Mouse (Mus musculus) kidney, embryonic 14.5 days (tissue): ENCODE measurements around the gene Nkiras1. TPM values are rescaled to one million over a fixed set of nuclear protein-coding genes. Genes with fewer than 3 reads are reported as not detected.
A peak's percentile ranks its signal among the peaks of the same experiment; 100 is the strongest.
"Not testable (repeated sequence)": the region's sequence is repeated elsewhere in the genome, so short reads cannot be mapped to it uniquely, and the experiment has no call there.

Experiments used
- ATAC-seq: fragments of 200-750 bp; cut with Nextera tagmentation; 2 replicates; pipeline ENCODE4 v1.8.0; 2017; ENCODE audit warnings: moderate number of reproducible peaks, mild to moderate bottlenecking, moderate TSS enrichment, moderate library complexity; ENCODE audit not compliant: low FRiP score, low TSS enrichment
- H3K27ac ChIP-seq: fragments of 300-500 bp; sonication (generic); 2 replicates; pipeline ENCODE4 v1.5.1; 2014; ENCODE audit warnings: low read depth, mild to moderate bottlenecking, low read length, moderate library complexity, mixed read lengths
- H3K27me3 ChIP-seq: fragments of 300-500 bp; sonication (generic); 2 replicates; pipeline ENCODE4 v1.6.1; 2014; ENCODE audit warnings: mild to moderate bottlenecking, low read length; ENCODE audit not compliant: control insufficient read depth, insufficient read depth
- H3K36me3 ChIP-seq: fragments of 300-500 bp; sonication (generic); 2 replicates; pipeline ENCODE4 v1.6.1; 2014; ENCODE audit warnings: low read length, mixed read lengths; ENCODE audit not compliant: control insufficient read depth, insufficient read depth
- H3K4me1 ChIP-seq: fragments of 300-500 bp; sonication (generic); 2 replicates; pipeline ENCODE4 v1.6.1; 2014; ENCODE audit warnings: low read length, mixed read lengths; ENCODE audit not compliant: control insufficient read depth, insufficient read depth
- H3K4me2 ChIP-seq: fragments of 300-500 bp; sonication (generic); replicated peaks from 2 replicates; pipeline ENCODE4 v1.6.1; 2014; ENCODE audit warnings: low read depth, mild to moderate bottlenecking, low read length
- H3K4me3 ChIP-seq: fragments of 300-500 bp; sonication (generic); 2 replicates; pipeline ENCODE4 v1.5.1; 2014; ENCODE audit warnings: mild to moderate bottlenecking, low read length
- H3K9ac ChIP-seq: fragments of 300-500 bp; sonication (generic); 2 replicates; pipeline ENCODE4 v1.6.1; 2014; ENCODE audit warnings: low read depth, mild to moderate bottlenecking, low read length, moderate library complexity
- H3K9me3 ChIP-seq: fragments of 300-500 bp; sonication (generic); 2 replicates; pipeline ENCODE4 v1.6.1; 2016; ENCODE audit warnings: low read length; ENCODE audit not compliant: control insufficient read depth
- WGBS: fragments of 180-500 bp; shearing (Covaris S2); extraction: QIAGEN DNeasy Blood & Tissue Kit; methylation state at CpG from one replicate; pipeline ENCODE4 v1.1.7; 2014; 5-methylcytosine and 5-hydroxymethylcytosine counted together
- polyA plus RNA-seq: library from polyadenylated mRNA; unstranded; fragments of >200 nt; fragmentation: Nextera tagmentation; extraction: Ambion mirVana; gene quantifications from 2 replicates; pipeline ENCODE4 v1.2.1, GENCODE M21; 2014

Nkiras1 gene
- polyA plus RNA-seq = 12.8 and 14.4 TPM in 2 replicates

GRCm38 (mm10) chr14:18270529-18271441, at the start of gene Nkiras1, which contains the start of gene Rpl15:
Gene Nkiras1 (plus strand): TSS chr14:18271136.
Gene Rpl15 (minus strand): TSS chr14:18271391.
- H3K36me3 ChIP-seq = peaks cover 27% of the 10 kb centered on the region
- H3K4me1 ChIP-seq = peaks cover 3% of the 10 kb centered on the region; the same call in 1 of the 2 replicates
- WGBS = under 1% methylated on average over 78 of the region's 78 CpGs
- peak; percentile 100 for ATAC-seq
- peak within 1 kb of the TSS; percentile 94 for H3K4me3 ChIP-seq
- peak within 1 kb of the TSS; percentile 66 for H3K4me2 ChIP-seq
- H3K9me3 ChIP-seq = no peaks in the 10 kb centered on the region
- peak within 1 kb of the TSS; percentile 83 for H3K27ac ChIP-seq
- peak within 1 kb of the TSS; percentile 99 for H3K9ac ChIP-seq
- no peaks in the 10 kb centered on the region for H3K27me3 ChIP-seq

GRCm38 (mm10) chr14:18221977-18222376, 49.0 kb upstream of the Nkiras1 start:
- Histone ChIP-seq H3K4me2 (no peak overlapping the region), H3K27me3 (no peaks in the 10 kb centered on the region), H3K27ac (no peak overlapping the region), H3K4me3 (no peak overlapping the region), H3K9me3 (no peaks in the 10 kb centered on the region), H3K4me1 (no peaks in the 10 kb centered on the region), H3K9ac (no peak overlapping the region), H3K36me3 (no peaks in the 10 kb centered on the region)
- no peak for ATAC-seq
- WGBS = 89% methylated on average over 6 of the region's 6 CpGs

- H3K4me1 ChIP-seq, H3K4me3 ChIP-seq, H3K27ac ChIP-seq, H3K9me3 ChIP-seq, H3K9ac ChIP-seq, H3K4me2 ChIP-seq, H3K27me3 ChIP-seq, H3K36me3 ChIP-seq, ATAC-seq: not testable (repeated sequence)
- WGBS = 93% methylated on average over 11 of the region's 11 CpGs
Measured at GRCm38 (mm10) chr14:18225431-18225830, 45.5 kb upstream of the Nkiras1 start.

DNA sequence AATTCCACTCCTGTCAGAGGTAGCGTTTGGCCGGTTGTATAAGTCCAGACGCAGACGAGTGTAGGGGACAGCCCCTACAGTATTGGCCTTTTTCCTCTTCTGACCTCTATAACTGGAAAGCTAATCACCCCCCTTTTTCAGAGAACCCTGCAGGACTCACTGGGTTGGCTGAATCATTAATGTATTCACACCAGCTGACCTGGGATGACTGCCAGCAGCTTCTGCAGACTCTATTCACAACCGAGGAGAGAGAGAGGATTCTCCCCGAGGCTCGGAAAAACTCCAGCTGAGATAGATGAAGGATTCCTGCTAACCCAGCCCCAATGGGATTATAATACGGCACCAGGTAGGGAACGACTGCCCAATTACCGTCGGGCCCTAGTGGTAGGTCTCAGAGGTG, 44.8 kb upstream of the Nkiras1 start:
- 88% methylated on average over 11 of the region's 11 CpGs for WGBS

DNA sequence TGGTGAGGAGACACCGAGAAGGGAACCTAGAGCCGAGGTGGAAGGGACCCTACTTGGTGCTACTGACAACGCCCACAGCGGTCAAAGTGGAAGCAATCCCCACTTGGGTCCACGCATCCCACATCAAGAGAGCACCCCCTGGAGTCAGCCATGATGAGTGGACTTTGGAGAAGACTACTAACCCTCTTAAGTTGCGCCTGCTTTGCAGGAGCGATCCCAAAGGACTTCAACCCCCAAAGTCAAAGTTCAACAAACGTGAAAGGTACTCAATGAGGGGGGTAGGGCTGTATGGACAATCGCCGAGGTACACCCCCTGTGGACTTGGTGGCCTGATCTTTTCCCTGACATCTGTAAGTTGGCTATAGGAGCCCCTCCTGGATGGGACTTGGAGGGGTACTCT, 41.2 kb upstream of the Nkiras1 start:
- H3K27ac ChIP-seq, H3K4me3 ChIP-seq, H3K4me1 ChIP-seq, H3K36me3 ChIP-seq, H3K9ac ChIP-seq, H3K9me3 ChIP-seq, H3K4me2 ChIP-seq, H3K27me3 ChIP-seq, ATAC-seq: not testable (repeated sequence)
- WGBS = 94% methylated on average over 10 of the region's 10 CpGs

More for the DNA sequence above, 44.8 kb upstream of the Nkiras1 start:
- H3K9me3 ChIP-seq, H3K4me3 ChIP-seq, H3K4me1 ChIP-seq, H3K36me3 ChIP-seq, ATAC-seq, H3K27ac ChIP-seq, H3K27me3 ChIP-seq, H3K9ac ChIP-seq, H3K4me2 ChIP-seq: not testable (repeated sequence)

GRCm38 (mm10) chr14:18231866-18232265, 39.1 kb upstream of the Nkiras1 start:
- not testable (repeated sequence) for H3K9ac ChIP-seq, H3K27ac ChIP-seq, H3K4me1 ChIP-seq, H3K27me3 ChIP-seq, H3K9me3 ChIP-seq, H3K36me3 ChIP-seq, ATAC-seq, H3K4me2 ChIP-seq, H3K4me3 ChIP-seq
- 88% methylated on average over 8 of the region's 8 CpGs for WGBS

DNA sequence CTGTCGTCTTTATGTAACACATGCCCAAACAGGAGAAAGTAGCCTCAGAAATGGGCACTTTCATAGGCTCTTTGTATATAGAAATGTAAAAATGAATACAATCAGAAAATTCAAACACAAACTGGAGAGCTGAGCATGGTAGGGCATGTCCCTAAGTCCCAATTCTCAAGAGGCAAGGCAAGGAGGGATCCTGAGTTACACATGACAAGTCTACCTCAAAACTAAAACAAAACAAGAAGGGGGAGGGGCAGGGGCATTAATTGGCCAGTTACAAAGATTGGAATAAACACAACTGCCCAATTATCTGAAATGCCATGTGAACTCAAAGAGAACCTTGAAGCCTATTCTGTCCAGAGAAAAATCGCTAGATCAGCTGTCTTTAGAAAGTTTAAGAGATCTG, 37.9 kb upstream of the Nkiras1 start:
- H3K4me3 ChIP-seq = no peak overlapping the region
- no peak for ATAC-seq
- no peaks in the 10 kb centered on the region for H3K9me3 ChIP-seq
- no peak overlapping the region for H3K4me2 ChIP-seq
- 0 out of 2 replicates have a peak, but pooled peaks cover 3% of the 10 kb centered on the region for H3K4me1 ChIP-seq
- no peaks in the 10 kb centered on the region for H3K27me3 ChIP-seq
- 93% methylated on average over 2 of the region's 2 CpGs for WGBS
- no peak overlapping the region for H3K27ac ChIP-seq
- no peak overlapping the region for H3K9ac ChIP-seq
- H3K36me3 ChIP-seq = no peaks in the 10 kb centered on the region

DNA sequence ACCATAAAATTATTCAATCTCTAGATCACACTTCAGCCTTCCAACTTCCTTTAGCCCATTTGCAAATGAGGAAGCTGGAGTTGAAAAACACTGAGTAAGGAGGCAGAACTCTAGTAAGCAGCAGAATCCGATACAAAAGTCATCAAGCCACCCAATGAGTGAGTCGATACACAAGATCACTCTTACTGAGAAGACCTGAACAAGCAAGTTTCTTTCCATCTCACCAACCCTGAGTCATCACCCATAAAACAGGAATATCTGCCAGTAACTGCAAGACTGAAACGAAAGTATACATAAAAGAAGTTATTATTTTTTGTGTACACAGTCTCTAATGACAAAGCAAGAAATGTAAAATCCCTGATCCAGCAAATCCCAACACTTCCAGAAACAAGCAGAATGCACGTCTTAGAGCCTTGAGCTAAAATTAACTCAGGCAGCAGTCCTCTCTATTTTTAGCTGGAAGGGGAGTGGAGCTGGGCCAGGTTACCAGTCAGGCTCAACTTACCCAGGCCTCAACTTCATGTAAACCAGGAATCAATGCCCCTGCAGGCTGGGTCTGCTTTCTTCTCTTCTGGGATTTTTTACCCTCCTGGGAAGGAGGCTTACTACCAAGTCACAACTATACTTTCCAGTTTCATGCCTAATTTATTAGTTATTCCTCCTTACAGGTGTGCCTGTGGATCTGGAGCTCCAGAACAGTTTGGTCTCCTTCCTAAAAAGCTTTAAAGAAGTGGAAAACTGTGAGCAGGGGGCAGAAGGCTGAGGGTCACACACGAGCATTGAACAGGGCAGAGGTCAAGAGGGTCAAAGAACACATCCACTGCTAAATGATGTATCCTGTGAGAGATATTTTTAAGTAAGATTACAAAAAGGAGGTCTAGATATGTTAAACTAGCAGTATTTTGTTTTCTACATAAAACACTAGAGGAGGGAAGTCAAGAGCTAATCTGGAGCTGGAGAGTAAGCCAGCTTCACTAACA, 36.7 kb upstream of the Nkiras1 start:
- 0 out of 2 replicates have a peak, but pooled peaks cover 3% of the 10 kb centered on the region for H3K4me1 ChIP-seq
- ATAC-seq = no peak
- no peak overlapping the region for H3K4me3 ChIP-seq
- no peaks in the 10 kb centered on the region for H3K27me3 ChIP-seq
- no peaks in the 10 kb centered on the region for H3K36me3 ChIP-seq
- no peak overlapping the region for H3K27ac ChIP-seq
- H3K4me2 ChIP-seq = no peak overlapping the region
- WGBS = 55% methylated on average over 5 of the region's 5 CpGs
- no peaks in the 10 kb centered on the region for H3K9me3 ChIP-seq
- no peak overlapping the region; the same call in 1 of the 2 replicates for H3K9ac ChIP-seq
